Mouse (Mus musculus): Measurements from ENCODE around the gene Prdx6.

DNA sequence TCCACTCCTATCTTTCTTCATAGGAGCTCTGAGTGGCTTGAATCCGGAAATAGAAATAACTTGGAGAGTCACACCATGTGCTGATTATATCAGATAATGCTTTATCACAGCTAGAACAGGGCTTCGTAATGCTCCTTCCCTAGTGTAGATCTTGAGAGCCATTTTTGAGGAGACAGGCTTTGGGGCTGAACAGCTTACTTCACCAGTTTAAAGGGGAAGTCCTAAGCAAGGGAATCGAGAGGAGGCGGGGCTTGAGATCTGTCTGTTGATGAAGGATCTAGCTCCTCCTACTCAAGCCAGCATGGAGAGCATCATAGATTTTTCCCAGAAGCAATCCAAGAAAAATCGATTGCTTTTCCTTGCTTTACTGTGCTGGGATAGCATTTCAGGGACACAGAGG is 51.2 kb downstream of the Prdx6 start:
- no peak for TF ChIP-seq CTCF (IDR thresholded peaks at IDR 0.05; ENCODE audit: control insufficient read depth, insufficient read depth, insufficient replicate concordance, low read depth, low read length)
- no peak for TF ChIP-seq POLR2A (IDR thresholded peaks at IDR 0.05; ENCODE audit: control insufficient read depth, low read depth, low read length)
